Mouse (Mus musculus): ENCODE measurements around the gene Ms4a6c. TPM values are rescaled to one million over a fixed set of nuclear protein-coding genes. Genes with fewer than 3 reads are reported as not detected.

Ms4a6c gene
- polyA plus RNA-seq, 1 experiment: not detected

- TF ChIP-seq POLR2A (IDR thresholded peaks at IDR 0.05; ENCODE audit: insufficient read depth, low read length) (no peak), EP300 (IDR thresholded peaks at IDR 0.05; ENCODE audit: insufficient read depth, low read depth, low read length) (no peak), CTCF (IDR thresholded peaks at IDR 0.05; ENCODE audit: low read depth, low read length) (no peak)
- Histone ChIP-seq H3K4me1 (ENCODE audit: control insufficient read depth, insufficient read depth, low read length) (no peaks in the 10 kb centered on the region), H3K9me3 (replicated peaks; ENCODE audit: control insufficient read depth, insufficient read depth, low read length, poor library complexity, severe bottlenecking) (no peaks in the 10 kb centered on the region), H3K36me3 (ENCODE audit: control insufficient read depth, insufficient read depth, low read length, poor library complexity, severe bottlenecking) (no peaks in the 10 kb centered on the region), H3K9ac (ENCODE audit: low read depth, poor library complexity, severe bottlenecking) (no peak overlapping the region), H3K27ac (ENCODE audit: insufficient read depth, low read length) (no peak overlapping the region), H3K27me3 (ENCODE audit: control insufficient read depth, insufficient read depth, low read length, poor library complexity, severe bottlenecking) (no peaks in the 10 kb centered on the region), H3K4me3 (ENCODE audit: low read depth, low read length) (no peak overlapping the region)
These were observed 16.1 kb downstream of the Ms4a6c start for GRCm38 (mm10) chr19:11485266-11485665.

GRCm38 (mm10) chr19:11485746-11486145 lies 16.6 kb downstream of the Ms4a6c start, which contains the start of gene Gm8369:
Gm8369 (plus strand) TSS chr19:11485938.
- Histone ChIP-seq H3K27me3 (ENCODE audit: control insufficient read depth, insufficient read depth, low read length, poor library complexity, severe bottlenecking) (no peaks in the 10 kb centered on the region), H3K4me3 (ENCODE audit: low read depth, low read length) (no peak within 1 kb of the TSS), H3K9ac (ENCODE audit: low read depth, poor library complexity, severe bottlenecking) (no peak within 1 kb of the TSS), H3K9me3 (replicated peaks; ENCODE audit: control insufficient read depth, insufficient read depth, low read length, poor library complexity, severe bottlenecking) (no peaks in the 10 kb centered on the region), H3K4me1 (ENCODE audit: control insufficient read depth, insufficient read depth, low read length) (no peaks in the 10 kb centered on the region), H3K27ac (ENCODE audit: insufficient read depth, low read length) (no peak within 1 kb of the TSS), H3K36me3 (ENCODE audit: control insufficient read depth, insufficient read depth, low read length, poor library complexity, severe bottlenecking) (no peaks in the 10 kb centered on the region)
- TF ChIP-seq CTCF (IDR thresholded peaks at IDR 0.05; ENCODE audit: low read depth, low read length) (no peak), EP300 (IDR thresholded peaks at IDR 0.05; ENCODE audit: insufficient read depth, low read depth, low read length) (no peak), POLR2A (IDR thresholded peaks at IDR 0.05; ENCODE audit: insufficient read depth, low read length) (no peak)

- no peaks in the 10 kb centered on the region for H3K36me3 ChIP-seq (ENCODE audit: control insufficient read depth, insufficient read depth, low read length, poor library complexity, severe bottlenecking)
- no peaks in the 10 kb centered on the region for H3K27me3 ChIP-seq (ENCODE audit: control insufficient read depth, insufficient read depth, low read length, poor library complexity, severe bottlenecking)
- no peaks in the 10 kb centered on the region for H3K9me3 ChIP-seq (replicated peaks; ENCODE audit: control insufficient read depth, insufficient read depth, low read length, poor library complexity, severe bottlenecking)
- H3K9ac ChIP-seq (ENCODE audit: low read depth, poor library complexity, severe bottlenecking): no peak overlapping the region
- no peaks in the 10 kb centered on the region for H3K4me1 ChIP-seq (ENCODE audit: control insufficient read depth, insufficient read depth, low read length)
- no peak overlapping the region for H3K4me3 ChIP-seq (ENCODE audit: low read depth, low read length)
- no peak overlapping the region for H3K27ac ChIP-seq (ENCODE audit: insufficient read depth, low read length)
- no peak for TF ChIP-seq CTCF (IDR thresholded peaks at IDR 0.05; ENCODE audit: low read depth, low read length)
- no peak for TF ChIP-seq EP300 (IDR thresholded peaks at IDR 0.05; ENCODE audit: insufficient read depth, low read depth, low read length)
- TF ChIP-seq POLR2A (IDR thresholded peaks at IDR 0.05; ENCODE audit: insufficient read depth, low read length): no peak
These were observed 17.4 kb downstream of the Ms4a6c start for GRCm38 (mm10) chr19:11486599-11486998.

- no peaks in the 10 kb centered on the region for H3K27me3 ChIP-seq (ENCODE audit: control insufficient read depth, insufficient read depth, low read length, poor library complexity, severe bottlenecking)
- H3K4me1 ChIP-seq (ENCODE audit: control insufficient read depth, insufficient read depth, low read length): no peaks in the 10 kb centered on the region
- TF ChIP-seq CTCF (IDR thresholded peaks at IDR 0.05; ENCODE audit: low read depth, low read length) (no peak), POLR2A (IDR thresholded peaks at IDR 0.05; ENCODE audit: insufficient read depth, low read length) (no peak), EP300 (IDR thresholded peaks at IDR 0.05; ENCODE audit: insufficient read depth, low read depth, low read length) (no peak)
- H3K9me3 ChIP-seq (replicated peaks; ENCODE audit: control insufficient read depth, insufficient read depth, low read length, poor library complexity, severe bottlenecking): no peaks in the 10 kb centered on the region
- H3K27ac ChIP-seq (ENCODE audit: insufficient read depth, low read length): no peak overlapping the region
- no peaks in the 10 kb centered on the region for H3K36me3 ChIP-seq (ENCODE audit: control insufficient read depth, insufficient read depth, low read length, poor library complexity, severe bottlenecking)
- H3K9ac ChIP-seq (ENCODE audit: low read depth, poor library complexity, severe bottlenecking): no peak overlapping the region
- H3K4me3 ChIP-seq (ENCODE audit: low read depth, low read length): no peak overlapping the region
These were observed 22.4 kb downstream of the Ms4a6c start for GRCm38 (mm10) chr19:11491406-11492189.

- Histone ChIP-seq H3K4me3 (ENCODE audit: low read depth, low read length) (no peak overlapping the region), H3K9me3 (replicated peaks; ENCODE audit: control insufficient read depth, insufficient read depth, low read length, poor library complexity, severe bottlenecking) (no peaks in the 10 kb centered on the region)
- TF ChIP-seq CTCF (IDR thresholded peaks at IDR 0.05; ENCODE audit: low read depth, low read length) (no peak), EP300 (IDR thresholded peaks at IDR 0.05; ENCODE audit: insufficient read depth, low read depth, low read length) (no peak), POLR2A (IDR thresholded peaks at IDR 0.05; ENCODE audit: insufficient read depth, low read length) (no peak)
These were observed 23.5 kb downstream of the Ms4a6c start for GRCm38 (mm10) chr19:11492671-11493070.

GRCm38 (mm10) chr19:11494519-11494918 lies 25.4 kb downstream of the Ms4a6c start:
- Histone ChIP-seq H3K27ac (ENCODE audit: insufficient read depth, low read length) (no peak overlapping the region), H3K4me3 (ENCODE audit: low read depth, low read length) (no peak overlapping the region), H3K4me1 (ENCODE audit: control insufficient read depth, insufficient read depth, low read length) (no peaks in the 10 kb centered on the region), H3K36me3 (ENCODE audit: control insufficient read depth, insufficient read depth, low read length, poor library complexity, severe bottlenecking) (no peaks in the 10 kb centered on the region), H3K9ac (ENCODE audit: low read depth, poor library complexity, severe bottlenecking) (no peak overlapping the region), H3K9me3 (replicated peaks; ENCODE audit: control insufficient read depth, insufficient read depth, low read length, poor library complexity, severe bottlenecking) (no peaks in the 10 kb centered on the region), H3K27me3 (ENCODE audit: control insufficient read depth, insufficient read depth, low read length, poor library complexity, severe bottlenecking) (no peaks in the 10 kb centered on the region)
- TF ChIP-seq EP300 (IDR thresholded peaks at IDR 0.05; ENCODE audit: insufficient read depth, low read depth, low read length) (no peak), CTCF (IDR thresholded peaks at IDR 0.05; ENCODE audit: low read depth, low read length) (no peak), POLR2A (IDR thresholded peaks at IDR 0.05; ENCODE audit: insufficient read depth, low read length) (no peak)

More at GRCm38 (mm10) chr19:11492671-11493070, 23.5 kb downstream of the Ms4a6c start:
- H3K36me3 ChIP-seq (ENCODE audit: control insufficient read depth, insufficient read depth, low read length, poor library complexity, severe bottlenecking): no peaks in the 10 kb centered on the region
- H3K9ac ChIP-seq (ENCODE audit: low read depth, poor library complexity, severe bottlenecking): no peak overlapping the region
- no peaks in the 10 kb centered on the region for H3K4me1 ChIP-seq (ENCODE audit: control insufficient read depth, insufficient read depth, low read length)
- H3K27ac ChIP-seq (ENCODE audit: insufficient read depth, low read length): no peak overlapping the region
- no peaks in the 10 kb centered on the region for H3K27me3 ChIP-seq (ENCODE audit: control insufficient read depth, insufficient read depth, low read length, poor library complexity, severe bottlenecking)

Measured in ES-Bruce4 (cell line).